Mouse (Mus musculus): ENCODE results near the gene Coch.
"Not testable (repeated sequence)": the region's sequence is repeated elsewhere in the genome, so short reads cannot be mapped to it uniquely, and the experiment has no call there.

The Coch gene

DNA sequence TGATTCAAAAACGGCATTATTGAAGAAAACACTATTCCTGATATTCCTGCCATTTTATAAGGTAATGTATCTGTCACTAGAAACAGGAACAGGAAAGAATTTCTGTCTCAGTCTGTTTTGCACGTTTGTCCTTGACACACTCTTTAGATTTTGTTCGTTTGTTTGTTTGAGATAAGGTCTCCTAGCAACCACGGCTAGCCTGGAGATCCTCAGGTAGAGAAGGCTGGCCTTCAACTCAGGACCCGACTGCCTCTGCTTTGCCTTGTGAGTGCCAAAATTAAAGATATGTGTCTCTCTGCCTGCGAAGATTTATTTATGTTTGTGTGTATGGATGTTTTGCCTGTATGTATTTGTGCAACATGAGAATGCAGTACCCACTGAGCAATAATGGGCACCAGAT lies 48.7 kb downstream of the Coch start:
- DNase-seq (ENCODE audit: low spot score): no peak

DNA sequence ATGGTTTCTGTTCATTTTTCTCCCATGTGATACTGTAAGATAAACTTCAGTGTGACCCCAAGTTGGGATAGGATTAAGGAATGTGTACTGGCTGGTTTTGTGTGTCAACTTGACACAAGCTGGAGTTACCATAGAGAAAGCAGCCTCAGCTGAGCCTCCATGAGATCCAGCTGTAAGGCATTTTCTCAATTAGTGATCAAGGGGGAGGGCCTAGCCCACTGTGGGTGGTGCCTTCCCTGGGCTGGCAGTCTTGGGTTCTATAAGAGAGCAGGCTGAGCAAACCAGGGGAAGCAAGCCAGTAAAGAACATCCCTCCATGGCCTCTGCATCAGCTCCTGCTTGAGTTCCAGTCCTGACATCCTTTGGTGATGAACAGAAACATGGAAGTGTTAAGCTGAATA lies 56.3 kb downstream of the Coch start:
- DNase-seq (ENCODE audit: low spot score): not testable (repeated sequence)

Measured in ovary, postnatal 36 days (tissue).